Mouse (Mus musculus): ENCODE measurements at regions not wholly inside any gene's neighbourhood (a gene's known extent, or its start where the extent isn't known, plus 50 kb on each side); places are given as distances from the start of the nearest gene placed in this dataset.

DNA sequence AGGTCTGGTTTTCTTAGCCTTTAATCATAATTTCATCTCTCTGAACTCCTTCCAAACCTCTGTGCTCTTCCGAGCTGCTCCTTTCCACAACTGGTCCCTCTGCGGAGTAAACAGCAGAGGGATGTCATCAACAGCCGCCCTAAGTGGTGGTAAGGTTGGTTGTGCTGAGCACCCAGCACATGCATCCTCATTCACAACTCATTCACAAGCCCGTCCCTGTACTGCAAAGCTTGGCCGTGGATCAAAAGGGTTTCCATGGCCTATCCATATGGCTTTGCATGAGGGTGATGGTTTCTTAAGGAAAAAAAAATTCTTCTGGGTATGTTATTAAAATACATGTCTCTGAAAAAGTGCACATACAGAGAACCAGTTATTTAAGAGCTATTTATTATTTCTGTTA, 828.6 kb upstream of the Sox9 start:
- H3K27me3 ChIP-seq (ENCODE audit: control insufficient read depth in 1 of 2, insufficient read depth in 2 of 2, low read length in 2 of 2), result no peaks in the 10 kb centered on the region
- no peak overlapping the region for H3K9ac ChIP-seq (ENCODE audit: control insufficient read depth, low read depth, low read length, poor library complexity, severe bottlenecking)
- no peaks in the 10 kb centered on the region for H3K36me3 ChIP-seq (ENCODE audit: control insufficient read depth in 1 of 2, insufficient read depth in 2 of 2, low read length in 2 of 2)
- no peaks in the 10 kb centered on the region for H3K79me2 ChIP-seq (ENCODE audit: control insufficient read depth, insufficient read depth, low read length, poor library complexity)
- no peak for DNase-seq (ENCODE audit: low read depth, low spot score)
- H3K27ac ChIP-seq (ENCODE audit: control insufficient read depth, low read depth, low read length), result no peak overlapping the region
- no peaks in the 10 kb centered on the region for H3K9me3 ChIP-seq (replicated peaks; ENCODE audit: insufficient read depth, low read length)
- H3K4me3 ChIP-seq (ENCODE audit: control insufficient read depth in 1 of 2, insufficient read depth in 1 of 2, low read depth in 2 of 2, low read length in 2 of 2), result no peak overlapping the region
- 0 out of 4 replicates have a peak, but pooled peaks cover 0 to 2% of the 10 kb centered on the region in 2 experiments for H3K4me1 ChIP-seq (ENCODE audit: control insufficient read depth in 1 of 2, insufficient read depth in 2 of 2, low read length in 2 of 2)
- TF ChIP-seq UBTF (IDR thresholded peaks at IDR 0.05; ENCODE audit: borderline replicate concordance, insufficient read depth, low read depth, low read length), result no peak
- TF ChIP-seq JUND (IDR thresholded peaks at IDR 0.05; ENCODE audit: low read depth, low read length), result no peak
- no peak for TF ChIP-seq ZKSCAN1 (IDR thresholded peaks at IDR 0.05; ENCODE audit: low read depth, low read length)
- no peak for TF ChIP-seq CTCF (IDR thresholded peaks at IDR 0.05 in 2 of 3, conservative IDR thresholded peaks at IDR 0.05 in 1 of 3; ENCODE audit: control insufficient read depth in 1 of 3, insufficient read depth in 1 of 3, low read depth in 2 of 3, low read length in 3 of 3, poor library complexity in 1 of 3, severe bottlenecking in 1 of 3)
- no peak for TF ChIP-seq SIN3A (IDR thresholded peaks at IDR 0.05; ENCODE audit: low read length)
- TF ChIP-seq MAX (IDR thresholded peaks at IDR 0.05; ENCODE audit: low read length), result no peak
- no peak for TF ChIP-seq ZMIZ1 (IDR thresholded peaks at IDR 0.05; ENCODE audit: low read depth, low read length)
- TF ChIP-seq MAZ (IDR thresholded peaks at IDR 0.05; ENCODE audit: low read depth, low read length), result no peak
- no peak for TF ChIP-seq USF1 (IDR thresholded peaks at IDR 0.05; ENCODE audit: low read depth, low read length)
- no peak for TF ChIP-seq RAD21 (IDR thresholded peaks at IDR 0.05; ENCODE audit: low read depth, low read length)
- TF ChIP-seq TBP (IDR thresholded peaks at IDR 0.05; ENCODE audit: low read depth, low read length), result no peak
- TF ChIP-seq TCF12 (IDR thresholded peaks at IDR 0.05; ENCODE audit: low read depth, low read length), result no peak
- no peak for TF ChIP-seq E2F4 (IDR thresholded peaks at IDR 0.05; ENCODE audit: borderline replicate concordance, low read depth, low read length)
- TF ChIP-seq SMC3 (IDR thresholded peaks at IDR 0.05; ENCODE audit: low read depth, low read length), result no peak
- TF ChIP-seq POLR2A (IDR thresholded peaks at IDR 0.05; ENCODE audit: control insufficient read depth in 1 of 2, insufficient read depth in 1 of 2, low read depth in 1 of 2, low read length in 2 of 2, poor library complexity in 1 of 2), result no peak
- no peak for TF ChIP-seq ETS1 (IDR thresholded peaks at IDR 0.05; ENCODE audit: low read depth, low read length)
- no peak for TF ChIP-seq ELF1 (IDR thresholded peaks at IDR 0.05; ENCODE audit: low read depth, low read length)
- TF ChIP-seq KAT2A (conservative IDR thresholded peaks at IDR 0.05; ENCODE audit: low read depth, low read length), result no peak

GRCm38 (mm10) chr11:111957721-111958287, 824.2 kb upstream of the Sox9 start:
- Histone ChIP-seq H3K4me3 (ENCODE audit: control insufficient read depth in 1 of 2, insufficient read depth in 1 of 2, low read depth in 2 of 2, low read length in 2 of 2) (no peak overlapping the region), H3K9me3 (replicated peaks; ENCODE audit: insufficient read depth, low read length) (no peaks in the 10 kb centered on the region), H3K36me3 (ENCODE audit: control insufficient read depth in 1 of 2, insufficient read depth in 2 of 2, low read length in 2 of 2) (no peaks in the 10 kb centered on the region), H3K27me3 (ENCODE audit: control insufficient read depth in 1 of 2, insufficient read depth in 2 of 2, low read length in 2 of 2) (no peaks in the 10 kb centered on the region), H3K79me2 (ENCODE audit: control insufficient read depth, insufficient read depth, low read length, poor library complexity) (no peaks in the 10 kb centered on the region), H3K9ac (ENCODE audit: control insufficient read depth, low read depth, low read length, poor library complexity, severe bottlenecking) (no peak overlapping the region), H3K4me1 (ENCODE audit: control insufficient read depth in 1 of 2, insufficient read depth in 2 of 2, low read length in 2 of 2) (no peaks in the 10 kb centered on the region), H3K27ac (ENCODE audit: control insufficient read depth, low read depth, low read length) (no peak overlapping the region)
- TF ChIP-seq CTCF (IDR thresholded peaks at IDR 0.05 in 2 of 3, conservative IDR thresholded peaks at IDR 0.05 in 1 of 3; ENCODE audit: control insufficient read depth in 1 of 3, insufficient read depth in 1 of 3, low read depth in 2 of 3, low read length in 3 of 3, poor library complexity in 1 of 3, severe bottlenecking in 1 of 3) (no peak), MXI1 (IDR thresholded peaks at IDR 0.05; ENCODE audit: low read depth, low read length) (no peak)
- no peak for DNase-seq (ENCODE audit: low read depth, low spot score)
